Mouse (Mus musculus): ENCODE measurements at regions not wholly inside any gene's neighbourhood (a gene's known extent, or its start where the extent isn't known, plus 50 kb on each side); places are given as distances from the start of the nearest gene placed in this dataset.

DNA sequence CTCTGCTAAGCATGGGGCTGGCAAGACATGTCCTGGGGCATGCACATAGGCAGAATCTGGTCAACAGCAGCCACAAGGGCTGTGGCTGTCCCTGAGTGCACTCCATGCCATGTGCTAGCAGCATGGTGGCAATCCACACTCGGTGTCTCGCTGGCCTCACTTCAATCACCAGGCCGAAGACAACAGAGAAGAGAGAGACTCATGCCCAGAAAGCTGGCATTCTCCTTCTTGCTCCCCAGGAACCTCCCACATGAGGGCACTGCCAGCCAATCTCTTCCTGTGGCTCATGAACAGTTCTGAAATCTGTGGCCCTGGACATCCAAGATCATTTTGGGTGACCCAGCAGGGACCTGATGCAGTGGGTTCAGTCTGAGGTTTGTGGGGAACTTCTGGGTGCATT lies 74.5 kb upstream of the Gm26897 start:
- no peak for DNase-seq

DNA sequence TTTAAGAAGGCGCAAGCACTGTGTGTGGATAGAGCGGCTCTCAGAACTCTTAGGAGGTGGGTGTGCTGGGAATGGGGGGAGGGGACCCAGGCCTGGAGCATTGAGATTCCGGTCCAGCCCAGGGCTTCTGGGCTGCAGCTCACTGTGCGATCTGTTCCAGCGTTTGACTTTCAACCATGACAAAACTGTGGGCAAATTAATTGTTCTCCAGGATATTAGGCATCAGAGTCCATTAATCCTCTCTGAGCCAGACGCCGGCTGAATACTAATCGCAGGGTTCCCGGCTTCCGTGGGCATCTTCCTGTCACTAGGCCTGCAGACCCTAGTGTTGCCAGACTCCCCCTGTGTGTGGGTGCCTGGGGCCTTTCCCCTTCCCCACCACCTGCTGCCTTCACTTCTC lies 73.3 kb upstream of the Gm26897 start:
- DNase-seq: peak; percentile 6

DNA sequence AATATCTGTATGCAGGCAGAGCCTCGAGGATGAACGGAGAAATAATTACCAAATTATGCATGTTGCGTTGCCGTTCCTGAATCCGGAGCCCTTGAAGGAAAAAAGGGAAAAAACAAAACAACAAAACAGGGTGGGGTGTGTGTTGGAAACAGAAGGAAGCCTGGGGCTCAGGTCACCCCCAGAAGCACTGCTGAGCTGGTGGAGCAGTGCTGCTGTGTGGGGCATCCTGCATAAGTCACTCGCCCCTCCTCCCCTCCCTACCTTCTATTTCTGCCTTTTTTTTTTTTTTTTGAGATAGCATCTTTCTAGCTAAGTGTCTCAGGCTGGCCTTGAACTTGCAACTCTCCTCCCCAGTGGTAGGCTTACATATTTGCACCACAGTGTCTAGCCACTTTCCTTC lies 72.8 kb upstream of the Gm26897 start:
- no peak for DNase-seq

DNA sequence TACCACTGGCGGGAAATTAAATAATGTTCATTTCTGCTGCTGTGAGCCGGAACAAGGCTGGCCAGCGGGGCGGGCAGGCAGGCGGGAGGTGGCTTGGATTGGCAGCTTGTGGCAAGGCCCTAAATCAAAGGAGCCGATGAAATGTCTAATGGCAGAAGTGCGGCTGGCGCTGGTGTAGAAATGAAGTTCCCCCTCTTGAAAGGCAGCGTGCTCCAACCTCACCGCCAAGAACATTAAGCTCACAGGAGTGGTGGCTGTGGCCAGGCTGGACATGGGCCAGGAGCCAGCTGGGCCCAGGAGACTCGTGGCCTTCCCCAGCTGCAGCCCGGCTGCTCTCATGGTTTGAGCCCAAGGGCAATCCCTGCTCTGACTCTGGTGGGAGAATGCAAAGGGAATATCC lies 71.8 kb upstream of the Gm26897 start:
- DNase-seq: peak; percentile 5

DNA sequence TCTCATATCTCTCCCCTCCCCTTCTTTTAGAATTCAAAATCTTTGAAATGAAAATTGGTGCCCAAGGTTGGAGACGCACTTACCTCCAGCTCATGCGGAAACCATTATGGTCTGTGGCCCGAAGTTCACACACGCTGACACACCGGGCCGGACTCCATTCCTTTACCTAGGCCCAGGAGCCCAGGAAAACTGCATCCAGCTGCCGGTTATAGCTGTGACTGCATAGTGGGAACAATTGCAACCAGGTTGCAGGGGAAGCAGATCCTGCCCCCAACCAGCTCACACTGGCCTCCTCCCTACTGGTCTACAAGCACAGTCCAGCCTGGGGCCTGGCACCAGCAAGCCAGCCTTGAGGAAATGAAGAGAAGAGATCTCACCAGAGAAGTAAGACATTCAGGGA lies 69.9 kb upstream of the Gm26897 start:
- DNase-seq: no peak

DNA sequence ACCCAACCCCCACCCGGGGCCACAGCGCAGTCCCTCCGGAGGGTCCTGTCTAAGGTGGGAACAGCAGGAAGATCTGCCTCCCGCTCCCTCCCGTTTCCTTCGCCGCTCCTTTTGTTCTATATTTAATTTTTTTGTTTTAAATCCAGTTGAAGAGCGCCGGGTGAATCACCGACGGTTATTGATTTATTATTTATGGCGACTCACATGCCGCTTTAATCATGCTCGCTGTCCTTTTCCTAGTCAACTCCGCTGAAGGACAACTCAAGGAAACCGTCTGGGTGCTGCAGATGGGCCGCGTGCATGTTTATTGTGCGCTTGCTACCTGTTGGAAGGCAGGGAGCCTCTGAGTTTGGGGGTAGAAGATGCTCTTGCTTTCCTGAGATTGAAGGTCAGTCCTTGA lies 68.3 kb upstream of the Gm26897 start:
- DNase-seq: no peak

DNA sequence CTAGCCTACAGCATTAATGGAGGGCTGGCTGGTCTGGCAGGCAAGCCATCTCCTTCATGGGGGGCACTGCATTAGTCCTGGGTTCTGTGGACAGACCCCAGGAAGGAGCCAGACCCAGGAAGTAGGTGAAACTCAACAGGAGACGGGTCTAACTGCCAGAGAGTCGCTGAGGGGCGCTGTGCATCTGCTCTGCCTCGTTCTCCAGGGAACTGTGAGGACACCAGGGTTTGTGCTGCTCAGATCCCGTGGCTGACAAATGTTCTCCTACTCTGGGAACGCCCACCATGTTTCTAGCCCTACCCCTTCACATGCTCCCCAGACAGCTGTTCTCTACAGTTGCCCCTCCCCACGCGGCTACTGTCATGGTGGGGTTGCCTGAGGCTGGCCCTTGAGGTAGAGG lies 67.7 kb upstream of the Gm26897 start:
- no peak for DNase-seq

DNA sequence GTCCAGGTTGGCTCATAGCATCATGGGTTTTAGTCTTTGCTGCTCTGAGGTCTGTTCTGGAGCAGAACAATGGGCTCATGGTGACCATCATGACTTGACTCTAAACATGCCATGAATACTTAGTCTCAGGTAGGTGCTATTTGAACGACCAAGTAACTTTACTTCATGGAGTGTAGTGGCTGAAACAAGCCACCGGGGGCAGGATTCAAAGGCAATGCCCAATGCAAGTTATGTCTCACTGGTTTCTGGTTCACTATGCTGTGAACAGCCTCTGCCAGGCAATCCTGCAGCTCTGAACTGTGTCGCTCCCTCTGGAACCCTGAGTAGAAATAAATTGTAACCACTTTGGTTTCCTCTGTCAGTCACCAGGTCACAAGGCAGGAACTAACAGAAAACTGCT lies 65.8 kb upstream of the Gm26897 start:
- no peak for DNase-seq

DNA sequence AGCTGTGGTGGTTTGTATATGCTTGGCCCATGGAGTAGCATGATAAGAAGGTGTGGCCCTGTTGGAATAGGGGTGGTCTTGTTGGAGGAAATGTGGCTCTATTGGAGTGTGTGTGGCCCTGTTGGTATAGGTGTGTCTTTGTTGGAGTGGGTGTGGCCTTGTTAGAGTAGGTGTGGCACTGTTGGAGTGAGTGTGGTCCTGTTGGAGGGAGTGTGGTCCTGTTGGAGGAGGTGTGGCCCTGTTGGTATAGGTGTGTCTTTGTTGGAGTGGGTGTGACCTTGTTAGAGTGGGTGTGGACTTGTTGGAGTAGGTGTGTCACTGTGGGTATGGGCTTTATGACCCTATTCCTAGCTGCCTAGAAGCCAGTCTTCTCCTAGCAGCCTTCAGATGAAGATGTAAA lies 64.6 kb upstream of the Gm26897 start:
- no peak for DNase-seq

DNA sequence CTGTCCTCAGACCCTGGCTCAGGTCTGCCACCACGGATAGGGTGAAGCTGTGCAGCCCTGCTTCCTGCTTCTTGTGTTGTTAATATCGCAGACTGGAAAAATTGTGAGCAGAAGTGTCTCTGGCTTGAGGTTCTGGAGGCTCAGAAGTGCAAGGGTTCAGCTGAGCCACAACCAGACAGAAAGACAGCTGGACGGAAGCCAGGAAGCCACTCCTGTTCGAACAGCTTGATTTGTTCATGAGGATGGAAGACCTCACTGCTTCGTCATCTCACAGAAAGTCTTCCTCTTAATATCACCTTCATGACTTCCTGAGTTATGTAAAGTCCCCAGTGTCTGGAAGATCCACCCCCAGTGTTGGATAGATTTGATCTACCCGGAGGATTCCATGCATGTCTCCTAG lies 62.0 kb upstream of the Gm26897 start:
- DNase-seq: no peak

DNA sequence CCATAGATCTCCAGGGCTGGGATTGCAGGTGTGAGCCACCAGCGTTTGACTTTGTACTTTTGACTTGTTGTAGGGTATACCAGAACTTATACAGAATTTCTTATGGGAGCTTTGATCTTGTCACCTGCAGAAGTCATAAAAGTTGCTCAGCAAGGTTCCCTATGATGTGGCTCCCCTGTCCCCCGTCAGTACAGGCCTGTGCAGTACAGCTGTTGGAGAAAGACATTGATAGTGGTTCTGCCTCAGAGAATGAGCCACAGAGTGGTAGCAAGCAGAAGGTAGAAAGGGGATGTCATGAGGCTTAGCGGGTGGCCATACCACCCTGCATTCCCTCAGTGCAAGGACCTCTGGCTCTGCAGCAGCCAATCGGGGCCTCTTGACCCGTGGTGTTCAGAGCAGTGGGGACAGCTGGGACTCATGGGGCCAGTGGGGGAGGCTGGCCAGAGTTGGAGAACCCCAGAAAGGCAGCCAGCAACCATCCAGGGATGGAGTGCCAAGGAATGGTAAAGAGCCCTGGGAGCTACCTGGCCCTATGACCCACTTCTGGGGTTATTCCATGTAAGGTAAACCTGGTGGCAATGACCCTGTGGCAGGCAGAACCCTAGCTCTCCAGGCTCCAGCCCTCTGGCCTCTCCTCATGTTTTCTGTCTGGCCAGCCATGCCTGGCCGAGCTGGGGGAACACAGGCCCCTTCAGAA lies 58.6 kb upstream of the Gm26897 start:
- no peak for DNase-seq

DNA sequence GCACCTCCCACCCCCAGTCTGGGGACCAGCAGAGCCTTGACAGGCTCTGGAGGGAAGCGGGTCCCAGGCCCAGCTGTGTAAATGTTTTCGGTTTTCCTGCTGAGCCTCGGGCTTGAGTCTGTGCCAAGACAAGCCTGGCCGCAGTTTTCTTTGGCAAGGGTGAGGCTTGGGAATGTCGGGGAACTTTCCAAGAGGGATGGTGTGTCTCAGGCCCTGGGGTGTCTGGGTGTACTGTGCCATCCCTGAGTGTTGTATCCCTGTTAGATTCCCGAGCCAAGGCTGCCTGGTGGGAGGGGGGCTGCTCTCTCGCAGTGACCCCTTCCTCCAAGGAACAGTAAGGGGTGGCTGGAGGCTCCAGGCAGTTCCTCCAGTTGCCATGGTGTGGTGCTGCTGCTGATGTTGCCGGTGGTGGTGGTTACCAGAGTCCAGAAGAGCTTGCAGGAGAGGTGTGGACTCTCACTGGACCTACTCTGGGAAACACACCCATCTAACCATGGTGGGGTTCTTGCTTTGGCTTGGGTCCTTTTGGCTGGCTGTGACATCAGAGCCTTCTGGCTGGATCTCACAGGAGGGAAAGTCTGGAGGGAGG lies 58.0 kb upstream of the Gm26897 start:
- DNase-seq: no peak

DNA sequence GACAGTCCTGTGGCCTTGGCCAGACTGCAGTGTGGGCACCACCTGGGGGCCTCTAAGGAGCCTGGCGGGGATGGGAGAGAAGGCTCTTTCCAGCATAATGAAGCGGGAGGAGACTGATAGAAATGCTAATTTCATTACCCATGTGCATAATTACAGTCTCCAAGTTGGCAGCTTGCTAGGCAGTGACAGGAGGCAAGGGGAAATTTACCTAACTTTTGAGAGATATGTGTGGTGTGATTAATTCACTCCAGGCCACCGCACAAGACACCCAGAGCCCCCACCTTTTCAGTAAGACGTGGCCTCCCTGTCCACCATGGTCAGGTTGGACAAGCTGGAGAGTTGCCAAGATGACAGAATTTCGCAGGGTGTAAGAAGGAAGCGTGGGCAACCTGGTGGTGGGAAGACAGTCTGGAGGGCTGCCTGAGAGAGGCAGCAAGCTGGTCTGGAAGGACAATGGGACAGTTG lies 55.8 kb upstream of the Gm26897 start:
- no peak for DNase-seq

DNA sequence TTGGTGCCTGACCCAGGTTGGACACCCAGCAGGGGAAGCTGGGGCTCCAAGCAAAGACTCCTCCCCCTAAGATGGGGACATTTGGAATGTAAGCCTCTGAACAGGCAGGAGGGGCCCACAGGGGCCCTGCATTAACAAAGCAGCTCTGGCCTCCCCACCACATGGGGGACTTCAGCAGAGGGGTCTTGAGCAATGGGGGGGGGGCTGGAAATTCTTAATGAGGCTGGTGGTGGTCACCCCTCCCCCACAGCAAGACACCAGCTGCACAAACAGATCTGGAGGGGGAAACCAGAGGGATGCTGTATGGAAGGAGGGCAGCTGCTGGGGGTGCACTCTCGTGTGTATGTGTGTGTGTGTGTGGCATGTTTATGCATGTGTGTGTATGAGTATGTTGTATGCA lies 55.2 kb upstream of the Gm26897 start:
- no peak for DNase-seq

DNA sequence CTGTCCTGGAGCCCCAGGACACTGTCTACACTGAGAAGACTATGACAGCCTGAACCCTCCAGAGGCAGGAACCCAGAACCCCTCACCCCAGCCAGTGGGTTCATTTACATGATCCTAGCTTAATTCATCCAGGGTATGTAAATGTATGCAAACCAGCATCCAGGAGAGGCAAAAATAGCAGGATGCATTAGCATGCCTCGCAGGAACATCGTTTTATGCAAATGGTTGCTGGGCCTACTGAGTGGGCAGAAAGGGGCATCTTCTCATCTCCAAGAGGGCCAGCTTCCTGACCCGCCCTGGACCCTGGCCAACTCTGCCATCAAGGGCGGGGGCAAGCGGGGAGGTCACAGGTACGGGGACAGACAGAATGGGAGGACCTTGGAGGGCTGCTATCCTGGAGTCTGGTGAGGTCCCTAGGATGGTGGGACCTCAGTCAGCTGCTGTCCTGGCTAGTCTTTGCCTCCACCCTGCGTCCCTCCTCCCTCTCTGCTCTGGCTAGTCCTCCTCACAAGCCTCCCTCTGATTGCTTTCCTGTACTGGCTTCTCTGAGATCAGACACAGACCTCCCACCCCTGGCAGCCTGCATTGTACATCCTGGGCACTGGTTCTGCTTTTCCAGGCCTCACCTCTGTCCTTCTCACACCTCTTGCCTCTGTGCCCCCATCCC lies 52.2 kb upstream of the Gm26897 start:
- DNase-seq: no peak

DNA sequence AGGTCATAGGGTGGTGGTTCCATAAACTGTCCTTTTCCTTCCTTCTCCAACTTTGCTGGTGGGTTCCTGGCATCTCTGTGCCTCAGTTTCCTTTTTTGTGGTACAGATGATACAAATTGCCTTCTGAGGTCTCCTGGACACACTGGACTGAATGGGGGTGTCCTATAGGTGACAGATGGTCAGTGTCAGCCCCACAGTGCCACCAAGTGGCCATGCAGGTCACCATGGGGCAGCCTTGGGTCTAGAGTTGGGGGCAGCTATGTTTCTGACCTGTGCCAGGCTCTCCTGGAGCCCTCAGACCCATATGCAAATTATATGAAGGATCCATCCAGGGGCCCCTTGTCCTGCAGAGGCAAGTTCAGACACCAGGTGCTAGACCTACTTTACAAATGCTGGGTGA lies 50.8 kb upstream of the Gm26897 start:
- no peak for DNase-seq

All from cerebellum, adult 11-12 months (tissue).